Mouse (Mus musculus) layer of hippocampus, adult 9-10 months (tissue): ENCODE measurements around the gene Fam189a1.
A peak's percentile ranks its signal among the peaks of the same experiment; 100 is the strongest.

Experiments
- DNase-seq: peaks from one replicate; pipeline ENCODE4 v3.0.0; 2022; ENCODE audit warnings: low spot score

Gene Fam189a1

GRCm38 (mm10) chr7:65156514-65156911 is at the start of gene Fam189a1:
Gene Fam189a1, minus strand, starts transcription at chr7:65156570.
- DNase-seq, result no peak

- no peak for DNase-seq
These were observed 49.7 kb upstream of the Fam189a1 start for GRCm38 (mm10) chr7:65206021-65206420.

GRCm38 (mm10) chr7:65202719-65203118 is 46.3 kb upstream of the Fam189a1 start:
- DNase-seq, result no peak

DNA sequence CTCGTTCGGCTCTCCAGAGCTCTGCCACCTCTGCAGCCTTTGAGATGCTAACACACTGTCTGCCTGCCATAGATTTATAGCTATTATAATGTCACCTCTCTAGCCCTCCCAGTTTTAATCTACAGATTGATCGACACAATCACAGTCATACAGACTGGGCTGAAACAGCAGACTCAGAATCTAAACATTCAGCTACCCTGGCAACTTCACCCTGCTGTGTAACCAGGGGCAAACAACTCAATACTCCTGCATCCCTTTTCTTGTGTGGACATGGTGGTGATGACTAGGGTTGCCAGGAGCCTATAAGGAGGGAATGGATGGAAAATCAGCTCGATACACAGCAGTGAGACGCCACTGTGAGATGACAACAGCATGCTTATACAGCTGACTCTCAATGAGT is 24.3 kb upstream of the Fam189a1 start:
- DNase-seq, result no peak

GRCm38 (mm10) chr7:65170762-65171161 is 14.4 kb upstream of the Fam189a1 start:
- DNase-seq, result no peak

DNA sequence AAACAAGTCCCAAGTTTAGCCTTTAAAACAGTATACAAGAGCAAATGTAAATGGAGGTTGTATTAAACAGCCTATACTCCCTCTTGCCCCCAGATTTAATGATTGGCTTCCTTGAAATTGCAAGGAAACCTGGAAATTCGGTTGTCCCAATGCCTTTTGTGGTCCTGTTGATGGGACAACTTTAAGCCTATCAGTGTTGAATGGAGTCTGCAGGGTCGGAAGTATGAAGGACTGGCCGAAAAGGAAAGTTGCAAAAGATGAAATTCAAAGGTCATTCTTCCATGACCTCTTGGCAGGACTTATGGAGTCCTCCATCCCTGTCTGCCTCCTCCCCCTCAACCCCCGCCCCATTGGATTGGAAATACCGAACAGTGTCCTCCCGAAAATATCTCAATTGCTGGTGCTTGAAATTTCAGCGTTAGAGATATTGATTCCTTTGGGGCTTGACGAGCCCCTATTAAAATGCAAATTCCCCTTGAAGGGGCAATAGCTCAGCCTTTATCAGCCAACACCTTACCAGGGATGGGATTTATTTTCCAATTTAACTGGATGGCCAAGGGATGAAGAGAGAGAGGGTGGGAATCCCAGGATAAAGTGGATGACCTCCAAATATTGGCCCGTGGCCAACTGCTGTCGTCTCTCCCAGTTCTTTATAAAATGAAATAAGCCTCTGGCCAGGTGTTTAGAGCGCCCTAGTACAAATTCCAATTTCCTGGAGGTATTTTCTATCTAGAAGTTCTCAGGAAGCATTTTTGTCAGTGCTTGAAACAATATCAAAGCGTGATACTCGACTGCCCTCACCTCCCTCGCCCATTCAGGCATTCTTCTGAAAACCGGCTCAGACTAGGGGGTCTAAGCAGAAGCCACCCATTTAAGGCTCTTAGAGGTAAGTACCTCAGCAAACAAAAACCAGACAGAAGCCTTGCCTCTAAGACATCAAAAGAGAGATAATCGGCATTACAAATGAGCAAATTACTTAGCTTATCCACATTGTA is 958 bp upstream of the Fam189a1 start:
- no peak for DNase-seq

- no peak for DNase-seq
These were observed 499 bp downstream of the Fam189a1 start for GRCm38 (mm10) chr7:65155628-65156513.

GRCm38 (mm10) chr7:65154576-65154975 is 1.8 kb downstream of the Fam189a1 start:
- DNase-seq, result no peak

DNA sequence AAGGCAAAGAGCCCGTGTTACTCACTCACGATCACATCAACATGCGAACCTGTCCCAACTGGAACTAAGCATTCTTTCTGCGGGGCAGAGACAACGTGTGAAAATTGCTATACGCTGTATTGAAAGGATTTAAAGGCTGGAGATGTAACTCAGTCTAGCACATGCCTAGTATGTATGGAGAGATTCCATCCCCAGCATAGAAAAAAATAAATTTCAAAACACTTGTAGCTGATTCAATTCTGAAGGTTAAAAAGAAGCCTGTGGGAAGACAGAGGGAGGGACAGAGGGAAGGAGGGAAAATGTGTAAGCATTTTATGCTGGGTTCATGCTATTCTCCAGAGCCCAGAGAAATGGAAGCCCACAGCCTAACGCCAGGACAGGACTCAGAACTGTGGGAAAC is 2.5 kb downstream of the Fam189a1 start:
- DNase-seq, result no peak

GRCm38 (mm10) chr7:65151526-65151925 is 4.8 kb downstream of the Fam189a1 start:
- DNase-seq, result no peak

- no peak for DNase-seq
These were observed 7.3 kb downstream of the Fam189a1 start for GRCm38 (mm10) chr7:65149040-65149439.

GRCm38 (mm10) chr7:65144881-65145280 is 11.5 kb downstream of the Fam189a1 start:
- no peak for DNase-seq

- no peak for DNase-seq
These were observed 14.3 kb downstream of the Fam189a1 start for GRCm38 (mm10) chr7:65141907-65142698.

DNA sequence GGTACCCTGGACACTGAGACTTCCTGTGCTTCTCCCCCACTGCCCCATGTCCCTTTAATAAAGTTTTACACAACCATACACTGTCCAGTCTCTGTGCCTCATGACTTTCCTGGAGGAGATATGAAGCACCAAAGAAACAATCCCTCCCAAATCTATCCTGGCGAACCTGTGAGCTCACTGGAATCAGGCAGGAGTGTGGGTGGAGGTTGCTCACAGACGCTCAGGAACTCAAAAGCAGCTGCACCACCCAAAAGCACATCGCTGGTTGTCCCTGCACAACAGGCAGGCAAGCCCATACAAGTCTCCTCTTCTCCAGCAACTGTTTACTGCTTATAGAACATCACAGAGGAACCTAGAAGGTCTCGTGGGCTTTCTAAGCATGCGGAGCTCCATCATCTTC is 15.5 kb downstream of the Fam189a1 start:
- DNase-seq, result no peak

DNA sequence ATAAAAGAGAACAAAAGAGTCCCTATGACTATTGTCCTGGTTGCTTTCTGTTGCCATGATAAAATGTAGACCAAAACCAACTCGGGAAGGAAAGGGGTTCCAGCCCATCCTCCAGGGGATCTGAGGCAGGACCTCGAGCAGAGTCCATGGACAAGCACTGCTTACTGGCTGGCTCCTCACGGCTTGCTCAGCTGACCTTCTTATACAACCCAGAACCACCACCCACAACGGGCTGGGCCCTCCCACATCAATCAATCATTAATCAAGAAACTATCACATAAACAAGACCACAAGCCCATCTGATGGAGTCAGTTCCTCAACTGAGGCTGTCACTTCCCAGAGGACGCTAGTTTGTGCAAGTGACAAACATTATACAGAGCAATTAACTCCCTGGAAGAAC is 16.3 kb downstream of the Fam189a1 start:
- no peak for DNase-seq

GRCm38 (mm10) chr7:65123766-65124165 is 32.6 kb downstream of the Fam189a1 start:
- DNase-seq, result no peak

- no peak for DNase-seq
These were observed 39.5 kb downstream of the Fam189a1 start for GRCm38 (mm10) chr7:65116903-65117302.

- DNase-seq, result no peak
These were observed 41.0 kb downstream of the Fam189a1 start for GRCm38 (mm10) chr7:65115366-65115765.

GRCm38 (mm10) chr7:65111664-65112063 is 44.7 kb downstream of the Fam189a1 start:
- DNase-seq, result peak; percentile 75

GRCm38 (mm10) chr7:65105566-65105965 is 50.8 kb downstream of the Fam189a1 start:
- DNase-seq, result no peak

DNA sequence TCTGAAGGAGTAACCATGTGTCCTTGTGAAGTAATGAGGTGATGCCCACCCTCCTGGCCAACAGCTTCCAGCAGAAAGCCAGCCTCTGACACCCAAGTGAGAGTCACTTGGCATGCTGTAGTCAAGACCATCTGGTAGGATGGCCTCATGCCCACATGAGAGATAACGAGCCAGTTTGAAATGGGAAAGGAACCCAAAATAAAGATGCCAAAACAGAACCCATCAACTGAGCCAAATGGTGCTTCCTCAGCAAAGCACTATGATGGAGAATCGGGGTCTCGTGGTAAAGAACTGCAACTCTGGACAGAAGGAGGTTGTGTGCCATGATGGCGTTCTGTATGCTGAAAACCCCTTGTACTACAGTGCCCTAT is 51.3 kb downstream of the Fam189a1 start:
- peak; percentile 69 for DNase-seq
